Mouse (Mus musculus) skeletal muscle tissue, adult 2 months (tissue): ENCODE measurements around the gene Plxnb3.
"Not testable (repeated sequence)": the region's sequence is repeated elsewhere in the genome, so short reads cannot be mapped to it uniquely, and the experiment has no call there.

Experiments
- DNase-seq: peaks from one replicate; pipeline ENCODE4 v3.0.0-alpha.2; 2012; ENCODE audit warnings: low read depth, low spot score

The Plxnb3 gene

DNA sequence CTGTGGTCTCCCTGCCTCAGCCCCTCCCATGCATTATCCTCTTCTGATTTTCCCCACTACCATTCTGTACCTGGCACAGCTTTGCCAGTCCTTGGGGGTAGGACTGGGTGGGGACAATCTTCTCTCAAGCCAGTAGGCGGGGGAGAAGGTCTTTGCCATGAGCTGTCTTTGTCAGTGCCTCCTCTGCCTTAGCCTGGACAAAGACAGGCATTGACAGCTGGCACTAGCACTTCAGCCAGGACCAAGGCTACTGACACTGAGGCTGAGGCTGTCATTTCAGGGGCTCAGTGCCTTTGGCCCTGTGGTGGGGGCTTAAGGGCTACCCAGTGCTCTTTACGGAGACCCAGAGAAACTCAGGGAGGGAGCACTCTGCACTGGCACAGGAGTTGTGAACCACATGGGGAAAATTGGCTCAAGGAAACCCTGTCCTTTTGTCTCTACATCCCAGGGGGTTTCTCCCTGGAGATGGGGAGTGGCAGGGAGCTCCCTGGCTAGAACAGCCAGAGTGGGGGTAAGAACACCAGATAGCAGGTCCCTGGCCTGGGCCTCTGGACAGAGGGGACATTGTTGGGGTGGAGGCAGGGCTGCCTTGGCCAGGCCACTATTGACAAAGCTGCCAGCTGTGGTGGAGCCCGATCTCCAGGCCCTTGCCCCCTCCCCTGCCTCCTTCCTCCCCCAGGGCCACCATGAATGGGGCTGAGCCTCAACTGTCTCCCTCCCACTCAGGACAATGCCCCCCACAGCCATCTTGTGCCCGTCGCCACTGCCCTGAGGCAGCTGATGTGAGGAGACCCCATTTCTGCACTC, at the start of gene Plxnb3:
Gene Plxnb3 (plus strand): TSS at position 757 of the 807 bp plus-strand sequence.
- DNase-seq: no peak

DNA sequence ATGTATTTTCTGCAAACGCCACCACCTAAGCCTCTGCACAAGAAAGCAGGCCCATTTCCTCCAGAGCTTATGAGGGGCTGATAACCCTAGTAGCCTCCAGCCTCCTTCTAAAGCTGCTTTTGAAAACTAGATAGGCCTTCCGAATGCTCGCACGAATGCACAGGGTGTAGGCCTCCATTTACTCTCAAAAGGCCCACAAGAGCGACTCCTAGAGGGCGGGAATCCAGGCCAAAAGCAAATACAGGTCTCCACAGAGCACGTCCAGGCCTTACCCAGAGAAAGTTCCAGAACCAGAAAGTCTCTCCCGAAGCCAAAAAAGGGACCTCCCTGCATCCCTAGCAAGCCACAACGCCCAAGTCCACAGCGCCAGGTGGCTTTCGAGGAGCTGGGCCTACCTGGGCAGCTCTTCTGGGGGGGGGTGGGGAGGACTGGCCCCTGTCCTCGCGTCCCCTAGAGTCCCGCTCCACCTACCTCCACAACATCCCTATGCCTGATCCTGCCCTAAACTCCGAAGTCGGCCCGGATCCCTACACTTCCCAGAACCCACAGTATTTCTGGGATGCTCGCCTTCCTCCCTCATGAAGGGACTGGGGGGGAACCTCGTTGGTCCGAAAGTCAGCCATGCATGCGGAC, 41.3 kb upstream of the Plxnb3 start:
- DNase-seq: no peak

DNA sequence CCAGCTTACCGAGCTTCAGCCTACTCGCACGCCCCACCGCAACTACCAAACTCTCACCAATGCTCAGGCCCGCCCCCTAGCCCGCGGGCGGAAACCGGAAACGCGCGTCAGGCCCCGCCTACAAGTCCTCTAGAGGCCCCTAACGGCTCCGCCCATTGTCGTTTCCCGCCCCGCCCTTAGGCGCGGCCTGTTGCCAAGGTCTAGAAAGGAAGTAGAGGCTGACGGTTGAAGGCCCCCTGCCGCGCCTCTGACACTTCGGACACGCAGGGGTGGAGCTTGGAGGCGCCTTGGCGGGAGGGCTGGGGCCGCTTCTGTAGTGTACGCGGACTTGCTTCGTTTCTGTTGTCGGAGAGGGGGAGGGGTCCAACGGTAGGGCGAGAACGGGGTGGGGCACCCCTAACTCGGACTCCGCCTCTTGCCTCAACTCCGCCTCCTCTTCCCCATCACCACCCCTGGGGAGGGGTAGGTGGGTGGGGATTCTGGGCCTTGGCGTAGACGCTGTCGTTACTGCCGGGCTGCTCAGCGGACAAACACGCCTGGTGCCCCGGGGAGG, 40.7 kb upstream of the Plxnb3 start, which contains the start of the genes Bcap31 and Abcd1:
Gene Bcap31 (minus strand): TSS at position 67 of the 553 bp plus-strand sequence.
Gene Abcd1 (plus strand): TSS at position 489 of the 553 bp plus-strand sequence.
- peak; percentile 94 for DNase-seq

DNA sequence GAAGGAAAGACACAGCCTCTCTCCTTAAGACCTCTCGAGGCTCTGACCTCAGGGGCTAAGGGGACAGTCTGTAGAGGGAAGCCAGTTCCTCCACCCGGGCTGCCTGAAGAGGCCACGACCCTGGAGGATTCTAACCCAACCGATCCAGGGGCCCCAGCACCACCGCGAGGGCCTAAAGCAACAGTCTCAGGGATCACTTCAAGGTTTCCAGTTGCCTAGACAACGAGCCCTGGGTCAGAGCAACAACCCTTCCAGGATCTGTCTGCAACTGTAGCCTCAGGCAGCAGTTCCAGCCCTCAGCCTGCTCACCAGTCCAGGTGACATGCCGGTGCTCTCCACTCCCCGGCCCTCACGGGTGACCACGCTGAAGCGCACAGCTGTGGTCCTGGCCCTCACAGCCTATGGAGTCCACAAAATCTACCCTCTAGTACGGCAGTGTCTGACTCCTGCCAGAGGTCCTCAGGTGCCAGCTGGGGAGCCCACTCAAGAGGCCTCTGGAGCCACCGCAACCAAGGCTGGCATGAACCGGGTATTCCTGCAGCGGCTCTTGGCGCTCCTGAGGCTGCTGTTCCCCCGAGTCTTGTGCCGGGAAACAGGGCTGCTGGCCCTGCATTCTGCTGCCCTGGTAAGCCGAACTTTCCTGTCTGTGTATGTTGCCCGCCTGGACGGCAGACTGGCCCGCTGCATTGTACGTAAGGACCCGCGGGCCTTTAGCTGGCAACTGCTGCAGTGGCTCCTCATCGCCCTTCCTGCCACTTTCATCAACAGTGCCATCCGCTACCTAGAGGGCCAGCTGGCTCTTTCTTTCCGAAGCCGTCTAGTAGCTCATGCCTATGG, 40.0 kb upstream of the Plxnb3 start:
- DNase-seq: peak; percentile 26

DNA sequence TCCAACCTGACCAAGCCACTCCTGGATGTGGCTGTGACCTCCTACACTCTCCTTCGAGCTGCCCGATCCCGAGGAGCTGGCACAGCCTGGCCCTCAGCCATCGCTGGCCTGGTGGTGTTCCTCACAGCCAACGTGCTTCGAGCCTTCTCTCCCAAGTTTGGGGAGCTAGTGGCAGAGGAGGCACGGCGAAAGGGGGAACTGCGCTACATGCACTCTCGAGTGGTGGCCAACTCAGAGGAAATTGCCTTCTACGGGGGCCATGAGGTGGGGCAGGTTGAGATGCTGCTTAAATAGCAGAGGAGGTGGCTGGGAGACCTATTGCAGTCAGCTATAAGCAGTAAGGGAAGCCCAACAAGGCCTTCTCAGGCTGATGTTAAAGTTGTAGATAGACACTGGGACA, 39.2 kb upstream of the Plxnb3 start:
- peak; percentile 19 for DNase-seq

DNA sequence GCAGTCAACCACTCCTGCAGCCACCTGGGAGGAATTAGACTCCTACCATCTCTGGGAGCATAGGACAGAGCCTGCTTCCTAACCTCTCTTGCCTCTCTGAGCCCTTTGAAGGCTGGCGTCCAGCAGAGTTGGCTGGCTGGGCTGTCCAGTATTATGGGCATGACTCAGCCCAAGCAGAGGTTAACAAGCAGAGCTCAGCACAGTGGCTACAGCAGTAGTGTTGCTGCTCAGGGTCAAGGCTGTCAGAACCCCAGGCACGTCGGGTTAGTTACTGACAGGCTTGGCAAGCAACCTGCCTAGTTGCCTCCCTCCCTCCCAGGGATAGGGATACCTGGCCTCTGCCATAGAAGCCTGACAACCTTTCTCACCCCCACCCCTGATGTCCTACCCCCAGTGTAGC, 38.6 kb upstream of the Plxnb3 start:
- peak; percentile 40 for DNase-seq

DNA sequence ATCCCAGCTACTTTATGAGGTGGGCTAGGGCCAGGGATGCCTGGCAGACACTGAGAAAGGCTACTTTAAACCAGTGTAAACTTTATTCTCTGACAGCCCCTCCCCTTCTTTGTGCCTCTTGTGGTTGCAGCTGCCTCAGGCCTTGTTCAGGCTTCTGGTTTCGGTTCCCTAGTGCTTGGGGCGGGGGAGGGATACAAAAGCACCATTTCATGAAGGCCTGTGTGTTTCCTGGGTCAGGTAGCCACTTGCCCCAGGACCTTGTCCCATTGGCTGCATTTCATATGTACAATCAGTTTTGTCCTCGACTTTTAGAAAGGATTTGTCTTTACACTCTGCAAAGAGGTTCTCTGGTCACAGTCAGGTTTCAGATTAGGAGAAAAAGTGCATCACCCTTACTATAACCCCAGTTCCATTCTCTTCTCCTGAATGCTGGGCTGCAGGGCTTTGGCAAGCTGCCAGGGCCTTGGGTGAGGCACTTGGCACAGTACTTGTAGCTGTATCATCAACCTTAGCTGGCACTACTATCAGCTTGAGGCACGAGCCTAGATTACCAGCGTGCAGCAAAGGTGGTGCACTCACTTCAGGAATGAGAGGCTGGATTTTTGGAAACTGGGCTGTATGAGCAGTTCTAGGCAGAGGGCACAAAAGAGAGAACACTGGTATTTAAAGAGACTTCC, 38.1 kb upstream of the Plxnb3 start:
- peak; percentile 33 for DNase-seq

DNA sequence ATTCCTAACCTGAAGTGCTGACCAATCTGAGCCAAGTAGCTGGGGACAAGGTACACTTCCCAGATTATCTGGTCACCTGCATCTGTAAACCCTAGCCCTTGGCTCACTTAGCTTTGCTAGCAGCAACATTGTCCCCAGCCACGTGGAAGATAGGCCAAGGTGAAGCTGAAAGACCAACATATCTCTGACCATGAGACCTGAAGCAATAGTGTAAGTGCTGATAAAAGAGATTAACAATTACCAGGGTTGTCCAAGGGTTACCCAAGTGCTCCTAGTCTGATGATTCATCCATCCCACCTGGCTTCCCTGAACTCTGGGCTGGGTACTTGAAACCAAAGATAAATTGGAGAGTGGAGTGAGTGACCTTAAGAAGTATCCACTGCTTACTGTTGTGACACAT, 26.0 kb upstream of the Plxnb3 start:
- DNase-seq: no peak

DNA sequence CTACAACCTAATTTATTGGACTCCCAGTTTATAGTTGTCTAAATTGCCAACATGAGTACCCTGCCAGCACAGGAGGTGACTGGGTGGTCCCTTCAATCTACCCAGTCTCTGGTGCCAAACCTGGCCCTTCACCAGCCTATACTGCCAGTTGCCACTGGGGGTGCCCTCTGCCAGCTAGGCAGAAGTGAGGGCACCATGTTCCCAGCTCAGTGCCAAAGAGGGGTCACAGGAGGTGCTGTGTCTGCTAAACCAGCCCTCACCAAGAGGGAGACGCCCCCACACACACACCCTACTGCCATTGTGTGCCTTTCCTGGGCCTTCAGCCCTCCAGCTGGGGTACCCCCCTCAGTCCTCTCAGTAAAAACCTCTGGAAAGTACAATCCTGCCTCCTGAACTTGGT, 18.7 kb upstream of the Plxnb3 start:
- no peak for DNase-seq

DNA sequence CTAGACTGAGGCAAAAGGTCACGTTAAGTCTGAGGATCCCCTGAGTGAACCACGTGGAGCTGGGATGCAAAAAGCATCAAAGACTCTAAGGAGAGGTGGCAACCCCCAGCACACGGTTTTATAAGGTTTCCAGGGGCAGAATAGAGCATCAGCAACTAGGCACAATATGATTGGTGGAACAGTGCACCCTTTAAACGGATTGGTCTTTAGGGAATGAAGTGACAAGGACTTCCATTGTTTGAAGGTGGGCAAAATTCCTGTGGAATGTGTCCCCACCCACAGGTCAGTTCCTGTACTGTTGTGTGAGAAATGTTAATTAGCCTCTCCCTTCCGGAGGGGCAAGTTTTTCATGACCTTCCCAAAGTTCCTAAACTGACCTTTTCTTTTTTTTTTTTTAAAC, 17.7 kb upstream of the Plxnb3 start:
- DNase-seq: no peak

DNA sequence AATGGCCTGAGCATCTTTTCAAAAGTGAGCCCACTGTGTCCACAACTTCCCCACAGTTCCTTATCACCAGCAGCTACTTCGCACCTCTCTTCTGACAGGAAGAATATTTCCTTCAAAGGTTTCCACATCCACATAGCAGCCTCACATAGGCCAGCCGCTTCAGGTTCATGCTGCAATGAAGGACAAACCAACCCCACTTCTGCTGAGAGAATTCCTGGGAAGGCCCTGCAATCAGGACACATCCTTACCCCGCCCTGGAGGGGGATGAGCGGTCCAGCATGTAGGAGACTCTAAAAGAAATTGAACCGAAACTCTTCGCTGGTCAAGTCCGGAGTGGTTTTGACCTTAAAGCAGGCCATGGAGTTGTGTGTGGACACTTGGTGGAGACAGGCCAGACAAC, 17.0 kb upstream of the Plxnb3 start:
- not testable (repeated sequence) for DNase-seq

DNA sequence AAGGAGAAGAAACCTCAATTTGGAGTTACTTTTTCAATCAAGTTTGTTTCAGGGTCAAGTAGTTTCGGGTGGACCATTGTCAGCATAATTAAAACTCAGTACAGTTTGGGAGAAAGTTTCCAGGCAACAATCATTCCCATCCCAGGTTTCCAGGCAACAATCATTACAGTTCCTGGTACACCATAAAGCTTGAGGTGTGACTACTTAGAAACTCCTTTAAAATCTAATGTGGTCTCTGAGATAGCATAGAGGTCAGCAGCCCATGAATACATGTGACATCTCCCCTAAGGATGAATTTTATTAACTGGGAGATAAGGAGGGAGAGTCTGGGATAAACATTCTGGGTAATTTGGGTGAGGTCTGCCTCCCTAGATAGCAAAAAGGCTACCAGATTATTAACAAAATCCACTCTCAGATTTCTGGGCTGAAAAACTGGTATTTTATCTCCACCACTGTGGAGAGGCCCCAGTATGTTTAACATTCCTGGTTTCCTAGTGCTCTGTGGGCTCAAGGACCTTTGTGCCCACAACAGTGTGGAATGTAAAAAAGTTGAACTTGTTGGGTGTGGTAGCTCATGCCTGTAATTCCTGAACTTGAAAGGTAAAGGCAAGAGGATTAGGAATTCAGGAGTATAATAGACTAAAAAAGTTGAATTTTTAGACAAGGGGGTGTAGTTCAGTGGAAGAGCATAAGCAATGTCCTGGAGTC, 12.0 kb upstream of the Plxnb3 start:
- DNase-seq: no peak

DNA sequence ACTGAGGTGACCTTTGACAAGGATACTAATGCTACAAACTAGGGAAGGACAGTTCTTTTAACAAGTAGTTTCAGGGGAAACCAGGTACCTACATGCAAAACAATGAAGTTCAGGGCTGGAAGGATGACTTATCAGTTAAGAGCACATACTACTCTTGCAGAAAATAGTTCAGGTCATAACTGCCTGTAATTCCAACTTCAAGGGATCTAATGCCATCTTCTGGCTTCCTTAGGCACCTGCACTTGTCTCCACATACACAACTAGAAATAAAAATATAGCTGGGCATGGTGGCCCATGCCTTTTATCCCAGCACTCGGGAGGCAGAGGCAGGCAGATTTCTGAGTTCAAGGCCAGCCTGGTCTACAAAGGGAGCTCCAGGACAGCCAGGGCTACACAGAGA, 7.9 kb upstream of the Plxnb3 start:
- DNase-seq: no peak

DNA sequence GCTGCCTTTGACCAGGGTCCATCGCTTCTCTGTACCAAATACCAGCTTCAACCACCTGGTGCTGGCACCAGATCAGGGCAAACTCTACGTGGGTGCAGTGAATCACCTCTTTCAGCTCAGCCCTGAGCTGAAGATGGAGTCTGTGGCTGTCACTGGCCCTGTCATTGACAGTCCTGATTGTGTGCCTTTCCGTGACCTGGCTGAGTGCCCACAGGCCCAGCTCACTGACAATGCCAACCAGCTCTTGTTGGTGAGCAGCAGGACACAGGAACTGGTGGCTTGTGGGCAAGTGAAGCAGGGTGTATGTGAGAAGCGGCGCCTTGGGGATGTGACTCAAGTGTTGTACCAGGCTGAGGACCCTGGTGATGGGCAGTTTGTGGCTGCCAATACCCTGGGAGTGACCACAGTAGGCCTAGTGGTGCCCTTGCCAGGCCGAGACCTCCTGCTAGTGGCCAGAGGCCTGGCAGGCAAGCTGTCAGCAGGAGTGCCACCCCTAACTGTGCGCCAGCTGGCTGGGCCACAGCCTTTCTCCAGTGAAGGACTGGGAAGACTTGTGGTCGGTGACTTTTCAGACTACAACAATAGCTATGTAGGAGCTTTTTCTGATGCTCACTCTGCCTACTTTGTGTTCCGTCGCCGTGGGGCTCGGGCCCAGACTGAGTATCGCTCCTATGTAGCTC, 1.9 kb downstream of the Plxnb3 start:
- DNase-seq: no peak

DNA sequence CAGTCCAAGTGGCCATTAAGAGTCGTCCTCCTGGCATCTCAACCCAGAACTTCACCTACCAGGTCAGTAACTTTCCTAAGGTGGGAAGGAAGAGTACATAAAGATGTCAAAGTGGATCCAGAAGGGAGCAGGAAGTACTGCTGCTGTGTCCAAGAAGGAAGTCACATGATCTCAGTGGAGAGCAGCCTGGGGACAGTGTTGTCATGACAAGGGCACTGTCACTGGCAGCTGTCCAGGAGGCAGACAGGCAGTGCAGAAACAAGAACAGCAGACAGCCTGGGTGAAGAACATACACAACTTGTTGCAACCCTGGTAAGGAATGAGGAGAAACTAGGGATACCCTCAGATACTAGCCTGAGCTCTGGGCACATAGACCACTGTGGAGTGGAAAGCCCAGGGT, 8.4 kb downstream of the Plxnb3 start:
- peak; percentile 71 for DNase-seq

DNA sequence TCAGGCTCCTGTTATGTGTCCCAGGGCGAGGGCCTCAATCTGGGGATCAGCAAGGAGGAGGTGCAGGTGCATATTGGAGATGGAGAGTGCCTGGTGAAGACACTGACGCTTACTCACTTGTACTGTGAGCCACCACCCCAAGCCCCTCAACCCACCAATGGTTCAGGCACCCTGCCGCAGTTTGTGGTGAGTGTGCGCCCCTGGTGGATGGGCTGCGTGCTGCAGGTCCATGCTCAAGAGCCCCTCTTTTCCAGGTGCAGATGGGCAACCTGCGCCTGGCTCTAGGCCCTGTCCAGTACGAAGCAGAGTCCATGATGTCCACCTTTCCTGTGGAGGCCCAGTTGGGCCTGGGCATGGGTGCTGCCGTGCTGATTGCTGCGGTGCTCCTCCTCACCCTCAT, 10.4 kb downstream of the Plxnb3 start:
- no peak for DNase-seq

DNA sequence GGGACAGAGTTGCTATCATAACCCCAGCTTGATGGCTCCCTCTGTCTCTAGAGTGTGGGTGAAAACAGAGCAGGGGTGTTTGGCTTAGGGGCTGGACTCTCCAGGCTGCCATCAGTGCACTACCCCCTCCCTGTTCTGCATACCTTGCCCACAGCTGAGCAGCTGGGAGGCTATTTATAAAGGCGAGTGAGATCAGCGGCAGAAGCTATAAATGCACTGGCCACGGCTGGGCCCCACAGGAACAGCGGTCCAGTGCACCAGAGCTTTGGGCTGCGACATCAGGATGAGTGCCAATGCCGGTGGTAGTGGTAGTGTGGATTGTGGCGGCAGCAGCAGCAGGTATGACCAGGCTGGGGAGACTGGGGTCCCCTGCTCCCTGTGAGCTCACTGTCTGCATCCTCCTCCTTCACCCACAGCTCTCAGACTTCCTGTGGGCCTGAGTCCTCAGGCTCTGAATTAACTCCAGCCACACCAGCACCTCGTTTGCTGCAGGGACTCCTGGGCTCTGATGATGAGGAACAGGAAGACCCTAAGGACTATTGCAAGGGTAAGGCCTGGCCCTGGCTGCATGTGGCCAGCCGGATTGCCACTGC, 17.4 kb downstream of the Plxnb3 start, which contains the start of gene Srpk3:
Gene Srpk3 (plus strand): TSS at position 238 of the 593 bp plus-strand sequence.
- DNase-seq: peak; percentile 72

DNA sequence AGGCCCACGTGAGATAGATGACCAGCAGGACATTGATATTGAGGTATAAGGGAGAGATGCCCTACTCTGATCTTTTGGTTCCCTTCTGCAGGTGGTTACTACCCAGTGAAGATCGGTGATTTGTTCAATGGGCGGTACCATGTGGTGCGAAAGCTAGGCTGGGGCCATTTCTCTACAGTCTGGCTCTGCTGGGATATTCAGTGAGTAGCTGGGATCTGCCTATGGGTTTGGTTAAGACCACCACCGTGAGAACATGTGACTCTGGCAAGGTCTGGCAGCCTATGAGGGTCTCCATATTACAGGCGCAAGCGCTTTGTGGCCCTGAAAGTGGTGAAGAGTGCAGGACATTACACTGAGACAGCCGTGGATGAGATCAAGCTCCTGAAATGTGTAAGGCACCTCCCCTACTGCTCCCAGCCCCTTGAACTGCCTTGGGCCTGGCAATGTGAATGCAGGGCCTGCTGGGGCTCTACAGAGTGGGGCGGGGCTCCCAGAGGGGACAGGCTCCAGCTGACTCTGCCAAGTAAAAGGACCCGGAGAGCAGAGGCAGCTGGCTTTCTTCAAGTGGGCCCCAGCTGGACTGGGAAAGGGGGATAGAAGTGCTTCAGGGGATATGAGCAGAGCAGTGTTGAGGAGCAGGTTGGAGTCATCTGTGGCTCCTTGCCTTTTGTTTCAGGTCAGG, 18.1 kb downstream of the Plxnb3 start:
- peak; percentile 22 for DNase-seq

DNA sequence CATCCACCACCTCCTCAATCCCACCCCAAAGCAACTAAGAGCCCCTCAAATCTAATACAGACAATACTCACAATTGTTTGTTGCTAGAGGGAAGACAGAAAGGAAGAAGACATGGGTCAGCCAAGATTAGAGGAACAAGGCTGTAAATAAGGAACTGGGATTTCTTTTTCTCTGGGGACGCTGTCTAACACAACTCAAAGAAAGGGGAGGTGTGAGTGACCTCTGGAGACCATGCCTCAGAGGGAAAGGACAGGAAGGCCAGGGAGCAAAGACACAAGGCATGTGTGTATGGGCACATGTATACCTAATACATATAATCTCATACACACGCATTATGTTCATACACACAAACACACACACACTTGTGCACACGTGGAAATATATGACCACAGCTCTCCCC, 25.3 kb downstream of the Plxnb3 start:
- no peak for DNase-seq
